Mouse (Mus musculus) R1 (cell line): Measurements from ENCODE around the gene Sbno1.

Experiments
- DNase-seq: peaks from one replicate; pipeline ENCODE4 v3.0.0-alpha.2; 2018; ENCODE audit warnings: low read depth, low spot score

Sbno1 gene

DNA sequence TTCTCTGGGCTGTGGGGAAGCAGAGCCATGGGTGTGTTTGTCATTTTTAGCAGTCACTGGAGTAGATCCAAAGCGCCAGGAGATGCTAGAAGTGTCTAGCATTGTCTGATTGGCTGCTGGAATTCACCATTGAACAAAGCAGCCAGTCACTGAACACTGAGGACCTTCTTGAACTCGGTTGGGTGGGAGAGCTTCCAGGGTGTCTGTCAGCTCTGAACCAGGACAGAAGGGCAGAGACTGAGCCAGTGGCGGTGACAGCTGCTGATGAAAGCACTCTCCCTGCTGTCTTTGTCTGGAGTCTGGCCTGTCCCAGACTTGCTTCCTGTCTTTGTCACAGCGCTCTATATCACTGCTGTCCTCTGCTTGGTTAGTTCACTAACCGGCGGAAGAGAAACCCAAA is 91.4 kb downstream of the Sbno1 start:
- no peak for DNase-seq

DNA sequence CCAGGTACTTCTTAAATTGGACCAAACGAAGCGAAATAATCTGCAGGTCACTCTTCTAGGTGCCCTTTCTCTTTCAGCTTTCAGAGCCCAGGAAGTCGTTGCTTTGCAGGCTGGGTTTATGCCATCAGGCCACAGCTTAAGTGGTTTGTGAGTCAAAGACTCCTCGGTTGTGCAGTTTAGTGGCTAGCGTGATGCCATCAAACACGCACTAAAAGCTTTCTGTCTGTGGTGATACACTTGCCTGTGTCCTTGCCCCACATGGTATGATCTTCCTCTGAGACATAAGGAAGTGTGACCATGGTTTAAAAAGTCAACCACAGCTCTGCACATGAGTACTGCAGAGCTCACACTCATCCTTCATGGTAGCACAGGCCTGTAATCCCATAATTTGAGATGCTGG is 95.7 kb downstream of the Sbno1 start:
- no peak for DNase-seq

DNA sequence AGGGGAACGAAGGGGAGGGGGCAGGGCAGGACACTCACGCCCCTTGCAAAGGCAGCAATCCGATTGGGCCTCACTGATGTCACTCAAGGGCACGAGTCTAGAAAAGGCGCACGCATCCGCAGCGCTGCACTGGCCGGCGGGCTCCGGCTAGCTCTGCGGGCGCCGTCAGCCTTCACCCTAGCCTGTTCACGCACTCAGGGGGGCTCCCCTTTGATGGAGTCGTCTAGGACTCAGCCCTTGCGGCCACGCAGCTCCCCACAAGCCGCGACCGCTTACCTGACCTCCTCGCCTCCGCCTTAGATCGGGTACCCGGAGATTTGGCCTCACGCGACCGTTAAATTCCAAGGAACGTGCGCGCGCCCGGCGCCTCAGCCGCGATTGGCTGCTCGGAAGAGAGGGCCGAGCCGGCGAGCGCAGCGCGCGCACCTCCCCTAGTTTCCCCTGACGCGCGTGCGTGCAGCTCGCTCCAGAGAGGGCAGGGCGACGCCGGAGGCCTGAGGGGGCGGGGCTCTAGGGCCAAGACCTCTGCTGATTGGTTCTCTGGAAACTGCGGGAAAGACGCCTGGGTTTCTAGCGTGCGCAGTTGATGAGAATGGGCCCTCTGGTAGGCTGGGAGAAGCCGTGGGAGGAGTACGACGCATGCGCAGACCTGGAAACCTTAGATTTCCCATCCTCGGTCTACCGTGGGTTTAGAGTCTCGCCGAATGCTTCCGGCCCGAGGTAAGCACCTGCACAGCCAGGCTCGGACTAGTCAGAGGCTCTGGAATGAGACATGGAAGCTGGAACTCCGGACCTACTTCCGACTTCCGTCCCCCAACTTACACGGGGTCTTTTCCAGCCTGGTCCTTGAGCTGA is 98.1 kb downstream of the Sbno1 start, which contains the start of the genes Mphosph9 and 2810006K23Rik:
Gene Mphosph9, minus strand, starts transcription at position 463 of the 855 bp plus-strand sequence.
Gene 2810006K23Rik, plus strand, starts transcription at position 580 of the 855 bp plus-strand sequence.
- peak; percentile 100 for DNase-seq

DNA sequence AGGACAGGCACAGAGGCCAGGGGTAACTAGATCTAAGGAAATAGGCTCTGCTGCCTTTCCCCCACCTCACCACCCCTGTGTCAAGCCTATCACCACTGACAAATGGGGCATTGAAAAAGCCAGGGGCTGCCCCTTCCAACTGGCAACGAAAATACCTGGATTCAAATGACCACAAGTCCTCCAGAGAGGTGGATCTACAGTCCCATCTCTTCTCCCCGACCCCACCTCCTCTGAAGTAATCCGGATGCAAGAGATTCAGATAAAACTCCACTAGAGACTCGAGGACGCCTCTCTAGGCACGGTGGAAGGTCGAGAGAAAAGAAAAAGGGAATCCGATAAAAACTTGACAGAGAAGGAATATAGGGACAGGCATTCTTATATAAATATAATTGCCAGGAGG is 99.0 kb downstream of the Sbno1 start:
- no peak for DNase-seq
